In genomic region chr1:87041119-87041518, GRCm38 (mm10) we compare ENCODE assay signal across 9 mouse cellular contexts. TPM values are rescaled to one million over a fixed set of nuclear protein-coding genes. Genes with fewer than 3 reads are reported as not detected.
A peak's percentile ranks its signal among the peaks of the same experiment; 100 is the strongest.
DNase-seq lines count a peak whose midpoint lies in the region; ATAC-seq and TF ChIP-seq lines count a peak whose summit lies in the region.
"Had no signal": no experiment of that assay in that cellular context is flagged by ENCODE, and none has a peak within 500 bp of the region (broad histone marks: within the 10 kb centered on the region; RNA-seq: fewer than 3 reads in every experiment).

No protein-coding gene starts in this region.

- no peaks in the 10 kb centered on the region for H3K27me3 ChIP-seq in midbrain, embryonic 14.5 days (ENCODE audit: control insufficient read depth, insufficient read depth, low read length)
- no peaks in the 10 kb centered on the region for H3K27me3 ChIP-seq in spleen, adult 2 months (ENCODE audit: control insufficient read depth, insufficient read depth, low read length)
- H3K27me3 ChIP-seq: liver, embryonic 15.5 days had no signal

- H3K9me3 ChIP-seq in midbrain, embryonic 14.5 days (ENCODE audit: control insufficient read depth, low read length) = no peaks in the 10 kb centered on the region
- H3K9me3 ChIP-seq: liver, embryonic 15.5 days had no signal

- no peak overlapping the region for H3K9ac ChIP-seq in midbrain, embryonic 14.5 days (replicated peaks; ENCODE audit: low read length)
- H3K9ac ChIP-seq: liver, embryonic 15.5 days had no signal

- 30% methylated on average over 3 of the region's 3 CpGs for WGBS in midbrain, embryonic 14.5 days
- WGBS in spleen, adult 2 months = 29% methylated on average over 3 of the region's 3 CpGs

- intact Hi-C loops in heart, postnatal 36 days (cut with DNase I) = loop anchor here (1.0 to 5.0 kb wide), 3 partner anchors 69 to 372 kb away; no protein-coding TSS in a partner anchor
- intact Hi-C loops in left cerebral cortex, postnatal 10 days (cut with DNase I) = loop anchor here (2.0 to 5.0 kb wide), 3 partner anchors 146 to 422 kb away; no protein-coding TSS in a partner anchor

- peaks cover 3% of the 10 kb centered on the region; the same call in 1 of the 2 replicates for H3K36me3 ChIP-seq in midbrain, embryonic 14.5 days (ENCODE audit: control insufficient read depth, insufficient read depth, low read length)
- 0 out of 2 replicates have a peak, but pooled peaks cover 3% of the 10 kb centered on the region for H3K36me3 ChIP-seq in spleen, adult 2 months (ENCODE audit: control insufficient read depth, insufficient read depth, low read length)
- H3K36me3 ChIP-seq: liver, embryonic 15.5 days had no signal

- 0 out of 2 replicates have a peak, but pooled peaks cover under 1% of the 10 kb centered on the region for H3K4me1 ChIP-seq in midbrain, embryonic 14.5 days (ENCODE audit: control insufficient read depth, insufficient read depth, low read length)
- 0 out of 2 replicates have a peak, but pooled peaks cover 5% of the 10 kb centered on the region for H3K4me1 ChIP-seq in spleen, adult 2 months (ENCODE audit: control insufficient read depth, insufficient read depth, insufficient read length)
- H3K4me1 ChIP-seq: liver, embryonic 15.5 days had no signal

- H3K27ac ChIP-seq in midbrain, embryonic 14.5 days (replicated peaks; ENCODE audit: low read depth, low read length) = no peak overlapping the region
- no peak overlapping the region for H3K27ac ChIP-seq in spleen, adult 2 months (ENCODE audit: insufficient read depth, low read length)
- H3K27ac ChIP-seq: liver, embryonic 15.5 days had no signal

- TF ChIP-seq POLR2A in spleen, adult 2 months (IDR thresholded peaks at IDR 0.05; ENCODE audit: low read depth, low read length) = no peak

- TF ChIP-seq CTCF in spleen, adult 2 months (IDR thresholded peaks at IDR 0.05; ENCODE audit: extremely low read depth, insufficient read depth, insufficient read length, insufficient replicate concordance) = peak; percentile 53; the same call in 1 of the 2 replicates

- ATAC-seq in erythroblast, adult 5-6 weeks (replicated peaks; ENCODE audit: low FRiP score, poor library complexity, severe bottlenecking) = 0 out of 2 replicates have a peak, but pooled peaks have one; percentile 53
- ATAC-seq in midbrain, embryonic 14.5 days (ENCODE audit: low FRiP score, low TSS enrichment) = no peak

- DNase-seq in cerebellum, adult 11 months = peak; percentile 30
- no peak for DNase-seq in cerebellum, adult 9-10 months
- DNase-seq in adrenal gland, postnatal 25 days = peak; percentile 72
- DNase-seq in heart, postnatal 36 days = peak; percentile 72 to 83
- peak; percentile 32 to 68 for DNase-seq in left cerebral cortex, postnatal 10 days (ENCODE audit: extremely low spot score in 1 of 2, low spot score in 2 of 2)
- peak; percentile 82 for DNase-seq in midbrain, embryonic 14.5 days
- DNase-seq in spleen, adult 2 months (ENCODE audit: low read depth in 1 of 2, low spot score in 2 of 2) = peak in 1 of 2 experiments; percentile 54

- no peak overlapping the region for H3K4me2 ChIP-seq in midbrain, embryonic 14.5 days (ENCODE audit: low read length)
- H3K4me2 ChIP-seq: liver, embryonic 15.5 days had no signal

- no peak overlapping the region for H3K4me3 ChIP-seq in midbrain, embryonic 14.5 days (replicated peaks; ENCODE audit: low read depth, low read length)
- no peak overlapping the region for H3K4me3 ChIP-seq in spleen, adult 2 months (ENCODE audit: extremely low read depth, insufficient read depth, insufficient read length)
- H3K4me3 ChIP-seq: liver, embryonic 15.5 days had no signal

RNA-seq across cellular contexts. Expression of gene Alppl2, which starts 48.6 kb away (rescaled TPM):
- total RNA-seq in adrenal gland, postnatal 25 days (2021) = not detected in 2 replicates
- not detected in 2 replicates for total RNA-seq in erythroblast, adult 5-6 weeks (2015; ENCODE audit: low replicate concordance)
- not detected in 2 replicates for total RNA-seq in erythroblast, adult 5-6 weeks (2017; ENCODE audit: low replicate concordance)
- total RNA-seq in heart, postnatal 36 days (2021) = not detected
- total RNA-seq in left cerebral cortex, postnatal 10 days (2021) = not detected
- polyA plus RNA-seq in midbrain, embryonic 14.5 days (2014; fragmentation: Nextera tagmentation; extraction: Ambion mirVana) = not detected in 2 replicates
- polyA plus RNA-seq in spleen, adult 2 months (2012; rRNA removed) = not detected in 2 replicates
- polyA plus RNA-seq: liver, embryonic 15.5 days had no signal
